Mouse (Mus musculus) testis, adult 2 months (tissue): ENCODE measurements around the gene Fbxl13. TPM values are rescaled to one million over a fixed set of nuclear protein-coding genes. Genes with fewer than 3 reads are reported as not detected.
A peak's percentile ranks its signal among the peaks of the same experiment; 100 is the strongest.

ENCODE experiments used
- H3K27ac ChIP-seq: fragments of 200-500 bp; 2 replicates; pipeline ENCODE4 v1.5.1; 2012; ENCODE audit warnings: low read depth, low read length; ENCODE audit not compliant: control insufficient read depth, insufficient read depth
- H3K27me3 ChIP-seq: fragments of 200-500 bp; 2 replicates; pipeline ENCODE4 v1.6.1; 2012; ENCODE audit warnings: mild to moderate bottlenecking, low read length, moderate library complexity; ENCODE audit not compliant: control insufficient read depth, insufficient read depth
- H3K36me3 ChIP-seq: fragments of 200-500 bp; 2 replicates; pipeline ENCODE4 v1.6.1; 2012; ENCODE audit warnings: mild to moderate bottlenecking, low read length; ENCODE audit not compliant: control insufficient read depth, insufficient read depth
- H3K4me1 ChIP-seq: fragments of 200-500 bp; 2 replicates; pipeline ENCODE4 v1.6.1; 2012; ENCODE audit warnings: low read length; ENCODE audit not compliant: control insufficient read depth, insufficient read depth
- H3K4me3 ChIP-seq: fragments of 200-500 bp; 2 replicates; pipeline ENCODE4 v1.5.1; 2012; ENCODE audit warnings: low read depth, mild to moderate bottlenecking, low read length, moderate library complexity, mixed read lengths; ENCODE audit not compliant: control insufficient read depth
- CTCF ChIP-seq: fragments of 200-500 bp; IDR thresholded peaks from 2 replicates; pipeline ENCODE4 v1.5.1; 2012; ENCODE audit warnings: low read depth, mild to moderate bottlenecking, inconsistent platforms, low read length, moderate library complexity; ENCODE audit not compliant: control insufficient read depth, insufficient read depth, insufficient replicate concordance
- POLR2A ChIP-seq: fragments of 200-500 bp; IDR thresholded peaks from 2 replicates; pipeline ENCODE4 v1.6.1; 2012; ENCODE audit warnings: low read depth, mild to moderate bottlenecking, inconsistent platforms, low read length, moderate library complexity; ENCODE audit not compliant: control insufficient read depth
- polyA plus RNA-seq: library from polyadenylated mRNA; depleted of rRNA; stranded (reverse); fragments of >200 nt; gene quantifications from 2 replicates; pipeline ENCODE4 v1.2.3, GENCODE M21; 2012; rRNA removed

Gene Fbxl13
- 84.2 and 92.2 TPM in 2 replicates for polyA plus RNA-seq

GRCm38 (mm10) chr5:21645439-21646132 lies at the start of gene Fbxl13, which contains the start of gene Armc10:
Fbxl13 (minus strand) TSS chr5:21645634.
Armc10 (plus strand) TSS chr5:21645813.
- Histone ChIP-seq H3K4me1 (peaks cover 9% of the 10 kb centered on the region), H3K27ac (peak within 1 kb of the TSS; percentile 75), H3K4me3 (peak within 1 kb of the TSS; percentile 95), H3K27me3 (no peaks in the 10 kb centered on the region), H3K36me3 (no peaks in the 10 kb centered on the region)
- TF ChIP-seq CTCF (no peak), POLR2A (peak; percentile 85; the same call in 1 of the 2 replicates)

- H3K27me3 ChIP-seq, result no peaks in the 10 kb centered on the region
- no peak overlapping the region for H3K4me3 ChIP-seq
- no peaks in the 10 kb centered on the region for H3K36me3 ChIP-seq
- no peak overlapping the region for H3K27ac ChIP-seq
- no peaks in the 10 kb centered on the region for H3K4me1 ChIP-seq
- TF ChIP-seq CTCF (no peak), POLR2A (no peak)
Observed at GRCm38 (mm10) chr5:21694854-21695490, 49.5 kb upstream of the Fbxl13 start.

- Histone ChIP-seq H3K4me1 (peaks cover 6% of the 10 kb centered on the region), H3K27ac (no peak overlapping the region), H3K36me3 (no peaks in the 10 kb centered on the region), H3K4me3 (no peak overlapping the region), H3K27me3 (no peaks in the 10 kb centered on the region)
- TF ChIP-seq CTCF, result no peak
- TF ChIP-seq POLR2A, result no peak
Observed at GRCm38 (mm10) chr5:21693372-21693870, 48.0 kb upstream of the Fbxl13 start.

- Histone ChIP-seq H3K4me3 (no peak overlapping the region), H3K27ac (no peak overlapping the region), H3K36me3 (no peaks in the 10 kb centered on the region), H3K4me1 (peaks cover 8% of the 10 kb centered on the region), H3K27me3 (no peaks in the 10 kb centered on the region)
- TF ChIP-seq CTCF, result no peak
- TF ChIP-seq POLR2A, result no peak
Observed at GRCm38 (mm10) chr5:21692230-21692629, 46.8 kb upstream of the Fbxl13 start.

GRCm38 (mm10) chr5:21687042-21687441 lies 41.6 kb upstream of the Fbxl13 start:
- Histone ChIP-seq H3K27me3 (no peaks in the 10 kb centered on the region), H3K4me3 (no peak overlapping the region)
- no peak for TF ChIP-seq CTCF
- TF ChIP-seq POLR2A, result no peak

GRCm38 (mm10) chr5:21685001-21685400 lies 39.6 kb upstream of the Fbxl13 start:
- TF ChIP-seq CTCF, result no peak
- TF ChIP-seq POLR2A, result no peak
- H3K4me3 ChIP-seq, result no peak overlapping the region
- no peak overlapping the region for H3K27ac ChIP-seq
- peaks cover 8% of the 10 kb centered on the region for H3K4me1 ChIP-seq
- no peaks in the 10 kb centered on the region for H3K27me3 ChIP-seq
- H3K36me3 ChIP-seq, result no peaks in the 10 kb centered on the region; the same call in 1 of the 2 replicates

More at GRCm38 (mm10) chr5:21687042-21687441, 41.6 kb upstream of the Fbxl13 start:
- Histone ChIP-seq H3K36me3 (no peaks in the 10 kb centered on the region), H3K27ac (no peak overlapping the region), H3K4me1 (peaks cover 8% of the 10 kb centered on the region)

GRCm38 (mm10) chr5:21683811-21684210 lies 38.4 kb upstream of the Fbxl13 start:
- H3K4me1 ChIP-seq, result peaks cover 3% of the 10 kb centered on the region
- H3K27ac ChIP-seq, result no peak overlapping the region
- H3K4me3 ChIP-seq, result no peak overlapping the region
- TF ChIP-seq CTCF, result no peak
- TF ChIP-seq POLR2A, result no peak
- H3K27me3 ChIP-seq, result no peaks in the 10 kb centered on the region
- no peaks in the 10 kb centered on the region; the same call in 1 of the 2 replicates for H3K36me3 ChIP-seq

GRCm38 (mm10) chr5:21680940-21681339 lies 35.5 kb upstream of the Fbxl13 start:
- no peak overlapping the region for H3K4me3 ChIP-seq
- no peak overlapping the region for H3K27ac ChIP-seq
- H3K4me1 ChIP-seq, result no peaks in the 10 kb centered on the region; the same call in 1 of the 2 replicates
- no peaks in the 10 kb centered on the region; the same call in 1 of the 2 replicates for H3K36me3 ChIP-seq
- TF ChIP-seq POLR2A, result no peak
- no peak for TF ChIP-seq CTCF
- no peaks in the 10 kb centered on the region for H3K27me3 ChIP-seq
